In genomic region chr2:160364666-160365065, GRCm38 (mm10) we compare ENCODE assay signal across 10 mouse cellular contexts. TPM values are rescaled to one million over a fixed set of nuclear protein-coding genes. Genes with fewer than 3 reads are reported as not detected.
DNase-seq lines count a peak whose midpoint lies in the region; ATAC-seq and TF ChIP-seq lines count a peak whose summit lies in the region.
"Had no signal": no experiment of that assay in that cellular context is flagged by ENCODE, and none has a peak within 500 bp of the region (broad histone marks: within the 10 kb centered on the region; RNA-seq: fewer than 3 reads in every experiment).

No protein-coding gene starts in this region.

- peaks cover 6% of the 10 kb centered on the region; the same call in 1 of the 2 replicates for H3K36me3 ChIP-seq in embryonic facial prominence, embryonic 14.5 days (ENCODE audit: control insufficient read depth, insufficient read depth, low read length)
- no peaks in the 10 kb centered on the region for H3K36me3 ChIP-seq in hindbrain, postnatal 0 days (ENCODE audit: insufficient read depth, low read length)
- no peaks in the 10 kb centered on the region for H3K36me3 ChIP-seq in midbrain, embryonic 16.5 days (ENCODE audit: control insufficient read depth, insufficient read depth, low read length)

- 2% methylated on average over 12 of the region's 12 CpGs for WGBS in embryonic facial prominence, embryonic 14.5 days
- WGBS in hindbrain, postnatal 0 days: 3% methylated on average over 12 of the region's 12 CpGs
- under 1% methylated on average over 12 of the region's 12 CpGs for WGBS in midbrain, embryonic 16.5 days

- peak overlapping the region; percentile 99 for H3K4me2 ChIP-seq in embryonic facial prominence, embryonic 14.5 days (ENCODE audit: low read depth, low read length)
- H3K4me2 ChIP-seq in hindbrain, postnatal 0 days (ENCODE audit: low read depth, low read length): peak overlapping the region; percentile 91
- H3K4me2 ChIP-seq in midbrain, embryonic 16.5 days (ENCODE audit: low read length): peak overlapping the region; percentile 91

- H3K27me3 ChIP-seq in embryonic facial prominence, embryonic 14.5 days (replicated peaks; ENCODE audit: control insufficient read depth, insufficient read depth, low read length): peaks cover 75% of the 10 kb centered on the region
- peaks cover 65% of the 10 kb centered on the region for H3K27me3 ChIP-seq in hindbrain, postnatal 0 days (ENCODE audit: insufficient read depth, low read length)
- H3K27me3 ChIP-seq in midbrain, embryonic 16.5 days (ENCODE audit: control insufficient read depth, insufficient read depth, low read depth, low read length): peaks cover 47% of the 10 kb centered on the region

- peak overlapping the region; percentile 81 for H3K9ac ChIP-seq in embryonic facial prominence, embryonic 14.5 days (ENCODE audit: low read depth, low read length)
- no peak overlapping the region for H3K9ac ChIP-seq in hindbrain, postnatal 0 days (replicated peaks; ENCODE audit: low read length)
- no peak overlapping the region for H3K9ac ChIP-seq in midbrain, embryonic 16.5 days (ENCODE audit: low read depth, low read length)

- DNase-seq in left cerebral cortex, adult 2 months (ENCODE audit: extremely low spot score in 1 of 2, low spot score in 2 of 2): no peak
- no peak for DNase-seq in left cerebral cortex, postnatal 25 days (ENCODE audit: low spot score in 2 of 2)
- no peak for DNase-seq in embryonic facial prominence, embryonic 14.5 days (ENCODE audit: low spot score)
- DNase-seq in hindbrain, postnatal 0 days (ENCODE audit: low spot score): no peak
- DNase-seq in gastrocnemius, postnatal 10 days: no peak
- no peak for DNase-seq in spleen, adult 12 weeks (ENCODE audit: low spot score)
- DNase-seq in left cerebral cortex, adult 8-10 months (ENCODE audit: low spot score in 2 of 2): no peak

- H3K4me3 ChIP-seq in left cerebral cortex, adult 2 months: peak overlapping the region; percentile 60
- H3K4me3 ChIP-seq in embryonic facial prominence, embryonic 14.5 days (ENCODE audit: low read depth, low read length): peak overlapping the region; percentile 65
- H3K4me3 ChIP-seq in hindbrain, postnatal 0 days (ENCODE audit: low read length): peak overlapping the region; percentile 52
- peak overlapping the region; percentile 61 for H3K4me3 ChIP-seq in midbrain, embryonic 16.5 days (ENCODE audit: low read depth, low read length)

- H3K27ac ChIP-seq in left cerebral cortex, adult 2 months: no peak overlapping the region
- H3K27ac ChIP-seq in embryonic facial prominence, embryonic 14.5 days (replicated peaks; ENCODE audit: low read depth, low read length): no peak overlapping the region
- no peak overlapping the region for H3K27ac ChIP-seq in hindbrain, postnatal 0 days
- H3K27ac ChIP-seq in midbrain, embryonic 16.5 days (ENCODE audit: low read length): no peak overlapping the region

- H3K9me3 ChIP-seq in embryonic facial prominence, embryonic 14.5 days (ENCODE audit: control insufficient read depth, low read length): no peaks in the 10 kb centered on the region
- H3K9me3 ChIP-seq in hindbrain, postnatal 0 days (ENCODE audit: low read length): no peaks in the 10 kb centered on the region
- H3K9me3 ChIP-seq in midbrain, embryonic 16.5 days (replicated peaks; ENCODE audit: control insufficient read depth, low read length, poor library complexity, severe bottlenecking): no peaks in the 10 kb centered on the region

- no peak for TF ChIP-seq CTCF in left cerebral cortex, adult 2 months (IDR thresholded peaks at IDR 0.05)
- TF ChIP-seq CTCF in hindbrain, postnatal 0 days (IDR thresholded peaks at IDR 0.05; ENCODE audit: low read depth): no peak

- ATAC-seq in embryonic facial prominence, embryonic 14.5 days (ENCODE audit: low read depth): no peak
- ATAC-seq in hindbrain, postnatal 0 days: no peak
- no peak for ATAC-seq in midbrain, embryonic 16.5 days

- intact Hi-C loops in left cerebral cortex, adult 2 months (cut with DNase I): loop anchor here (5.0 kb wide), 4 partner anchors 207 to 922 kb away; no protein-coding TSS in a partner anchor
- intact Hi-C loops in left cerebral cortex, postnatal 25 days (cut with DNase I): loop anchor here (1.0 to 10.0 kb wide), 7 partner anchors 127 to 1750 kb away; partner anchors contain the start of gene Slc32a1

- peaks cover 4% of the 10 kb centered on the region for H3K4me1 ChIP-seq in embryonic facial prominence, embryonic 14.5 days (ENCODE audit: control insufficient read depth, insufficient read depth, low read length)
- peaks cover 2% of the 10 kb centered on the region; the same call in 1 of the 2 replicates for H3K4me1 ChIP-seq in hindbrain, postnatal 0 days (ENCODE audit: insufficient read depth, low read length)
- H3K4me1 ChIP-seq in midbrain, embryonic 16.5 days (ENCODE audit: control insufficient read depth, insufficient read depth, low read length): peaks cover 30% of the 10 kb centered on the region

RNA-seq across cellular contexts. Expression of gene Mafb, which starts 2.2 kb away (rescaled TPM):
- total RNA-seq in left cerebral cortex, adult 2 months (2021): 10 to 100 TPM; 20.3 to 20.6 TPM
- 10 to 100 TPM; 19.1 to 19.4 TPM for total RNA-seq in left cerebral cortex, postnatal 25 days (2021)
- 16.9 and 18.5 TPM in 2 replicates for polyA plus RNA-seq in embryonic facial prominence, embryonic 14.5 days (2014; fragmentation: Nextera tagmentation; extraction: Ambion mirVana)
- total RNA-seq in hindbrain, postnatal 0 days (2014; rRNA removed): 12.4 and 19.4 TPM in 2 replicates
- 13.9 and 14.6 TPM in 2 replicates for polyA plus RNA-seq in hindbrain, postnatal 0 days (2015; fragmentation: Nextera tagmentation; extraction: Ambion mirVana)
- 5.6 and 5.8 TPM in 2 replicates for polyA plus RNA-seq in midbrain, embryonic 16.5 days (2015; fragmentation: Nextera tagmentation; extraction: Ambion mirVana)
- total RNA-seq in gastrocnemius, postnatal 10 days (2021): 10 to 100 TPM; 21.8 to 22.3 TPM
- total RNA-seq in left cerebral cortex, adult 8-10 months (2022): 10 to 100 TPM; 16.9 to 27.8 (median 21.4) TPM

RNA-seq across cellular contexts. Expression of gene Gm826, which starts 30.7 kb away (rescaled TPM):
- total RNA-seq in left cerebral cortex, adult 2 months (2021): not detected
- not detected for total RNA-seq in left cerebral cortex, postnatal 25 days (2021)
- polyA plus RNA-seq in embryonic facial prominence, embryonic 14.5 days (2014; fragmentation: Nextera tagmentation; extraction: Ambion mirVana): 0.22 and 0.54 TPM in 2 replicates
- total RNA-seq in hindbrain, postnatal 0 days (2014; rRNA removed): 1.1 TPM in 1 of 2 replicates, not detected in the other
- polyA plus RNA-seq in hindbrain, postnatal 0 days (2015; fragmentation: Nextera tagmentation; extraction: Ambion mirVana): not detected in 2 replicates
- polyA plus RNA-seq in midbrain, embryonic 16.5 days (2015; fragmentation: Nextera tagmentation; extraction: Ambion mirVana): not detected in 2 replicates
- total RNA-seq in gastrocnemius, postnatal 10 days (2021): 1 to 10 TPM in 1 of 2 experiments, under 1 TPM in 1; 0.45 to 1.2 TPM
- total RNA-seq in left cerebral cortex, adult 8-10 months (2022): under 1 TPM in 2 of 4 experiments, not detected in 2; 0.65 to 0.75 TPM
- total RNA-seq: layer of hippocampus, postnatal 25 days had no signal
- polyA plus RNA-seq: erythroblast, embryonic 14.5 days had no signal
